Mouse (Mus musculus): ENCODE data around the gene Myo16. TPM values are rescaled to one million over a fixed set of nuclear protein-coding genes. Genes with fewer than 3 reads are reported as not detected.

The Myo16 gene
- polyA plus RNA-seq, 1 experiment: not detected

DNA sequence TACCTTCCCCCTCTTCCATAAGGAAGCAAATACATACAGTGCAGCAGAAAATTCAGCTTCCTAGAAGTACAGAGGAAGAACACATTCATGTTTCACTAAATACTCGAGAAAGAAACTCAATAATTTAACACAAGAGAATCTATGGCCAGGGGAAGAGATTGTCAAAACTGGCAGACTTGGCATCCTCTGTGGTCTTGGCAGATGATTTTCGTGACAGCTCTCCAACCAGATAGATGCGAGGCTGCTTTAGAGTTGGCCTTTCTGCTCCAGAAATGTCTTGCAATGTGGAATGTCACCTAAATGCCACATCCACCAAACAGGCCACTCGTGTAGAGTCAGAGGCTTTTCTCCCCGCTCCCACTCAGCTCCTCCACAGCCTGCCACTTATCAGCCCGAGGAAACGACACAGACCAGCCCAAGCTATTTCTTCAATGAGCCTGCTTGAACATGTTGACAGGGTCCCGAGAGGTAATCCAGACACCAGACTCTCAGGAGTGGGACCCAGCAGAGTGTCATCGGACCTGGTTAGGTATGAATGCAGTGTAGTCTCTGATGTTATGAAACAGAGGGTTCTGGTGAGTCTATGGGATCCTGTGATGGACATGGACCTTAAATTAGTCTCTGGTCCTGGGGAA lies 486.6 kb downstream of the Myo16 start:
- Histone ChIP-seq H3K4me3 (ENCODE audit: low read depth, low read length) (no peak overlapping the region), H3K4me1 (ENCODE audit: control insufficient read depth, insufficient read depth, insufficient read length, low read length) (no peaks in the 10 kb centered on the region), H3K27ac (ENCODE audit: insufficient read depth, low read depth, low read length) (no peak overlapping the region), H3K36me3 (ENCODE audit: control insufficient read depth, insufficient read depth, low read length) (no peaks in the 10 kb centered on the region), H3K27me3 (ENCODE audit: control insufficient read depth, insufficient read depth, low read length) (no peaks in the 10 kb centered on the region)
- TF ChIP-seq POLR2A (IDR thresholded peaks at IDR 0.05; ENCODE audit: low read depth, low read length): no peak
- no peak for TF ChIP-seq CTCF (IDR thresholded peaks at IDR 0.05; ENCODE audit: extremely low read depth, insufficient read length, insufficient replicate concordance, low read depth, low read length)
- WGBS: 75% methylated on average over 9 of the region's 9 CpGs

DNA sequence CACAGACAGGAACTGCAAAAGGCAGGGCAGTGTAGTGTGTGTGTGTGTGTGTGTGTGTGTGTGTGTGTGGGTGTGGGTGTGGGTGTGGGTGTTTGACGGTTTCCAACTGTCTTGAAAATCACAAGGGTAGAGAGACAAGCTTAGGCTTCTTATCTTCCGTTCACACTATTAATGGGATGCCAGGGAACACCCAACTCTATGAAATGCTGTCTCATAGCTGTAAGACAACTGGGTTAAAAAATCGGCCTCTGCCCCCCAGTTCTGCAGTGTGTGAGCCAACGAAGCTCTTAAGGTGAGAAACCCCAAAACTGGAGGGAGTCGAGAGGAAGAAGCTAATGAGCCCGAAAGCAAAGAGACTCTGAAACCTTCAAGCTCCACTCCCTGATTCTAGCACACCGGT lies 487.1 kb downstream of the Myo16 start:
- Histone ChIP-seq H3K4me3 (ENCODE audit: low read depth, low read length) (no peak overlapping the region), H3K36me3 (ENCODE audit: control insufficient read depth, insufficient read depth, low read length) (no peaks in the 10 kb centered on the region), H3K27me3 (ENCODE audit: control insufficient read depth, insufficient read depth, low read length) (no peaks in the 10 kb centered on the region), H3K4me1 (ENCODE audit: control insufficient read depth, insufficient read depth, insufficient read length, low read length) (no peaks in the 10 kb centered on the region), H3K27ac (ENCODE audit: insufficient read depth, low read depth, low read length) (no peak overlapping the region)
- TF ChIP-seq CTCF (IDR thresholded peaks at IDR 0.05; ENCODE audit: extremely low read depth, insufficient read length, insufficient replicate concordance, low read depth, low read length) (no peak), POLR2A (IDR thresholded peaks at IDR 0.05; ENCODE audit: low read depth, low read length) (no peak)
- 66% methylated on average over 7 of the region's 7 CpGs for WGBS

DNA sequence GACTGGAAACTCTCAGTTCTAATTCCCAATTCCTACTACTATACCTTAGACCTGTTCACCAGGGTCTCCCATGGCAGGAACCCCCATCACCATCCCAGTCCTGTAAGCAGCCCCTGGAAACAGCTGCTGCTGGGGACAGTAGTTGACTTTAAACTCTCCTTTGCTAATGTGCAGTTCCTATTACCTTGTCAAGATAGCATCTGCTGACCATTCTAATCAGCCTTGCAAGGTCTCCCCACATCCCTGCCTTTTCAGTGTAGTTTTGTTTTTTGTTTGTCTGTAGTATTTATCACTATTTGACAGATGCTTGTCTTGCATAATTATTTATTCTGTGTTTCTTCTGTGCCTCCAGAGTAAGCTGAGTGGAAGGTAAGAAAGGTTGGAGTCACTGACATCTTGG lies 487.6 kb downstream of the Myo16 start:
- Histone ChIP-seq H3K27ac (ENCODE audit: insufficient read depth, low read depth, low read length) (no peak overlapping the region), H3K4me3 (ENCODE audit: low read depth, low read length) (no peak overlapping the region), H3K36me3 (ENCODE audit: control insufficient read depth, insufficient read depth, low read length) (no peaks in the 10 kb centered on the region), H3K4me1 (ENCODE audit: control insufficient read depth, insufficient read depth, insufficient read length, low read length) (no peaks in the 10 kb centered on the region), H3K27me3 (ENCODE audit: control insufficient read depth, insufficient read depth, low read length) (no peaks in the 10 kb centered on the region)
- TF ChIP-seq POLR2A (IDR thresholded peaks at IDR 0.05; ENCODE audit: low read depth, low read length) (no peak), CTCF (IDR thresholded peaks at IDR 0.05; ENCODE audit: extremely low read depth, insufficient read length, insufficient replicate concordance, low read depth, low read length) (no peak)

DNA sequence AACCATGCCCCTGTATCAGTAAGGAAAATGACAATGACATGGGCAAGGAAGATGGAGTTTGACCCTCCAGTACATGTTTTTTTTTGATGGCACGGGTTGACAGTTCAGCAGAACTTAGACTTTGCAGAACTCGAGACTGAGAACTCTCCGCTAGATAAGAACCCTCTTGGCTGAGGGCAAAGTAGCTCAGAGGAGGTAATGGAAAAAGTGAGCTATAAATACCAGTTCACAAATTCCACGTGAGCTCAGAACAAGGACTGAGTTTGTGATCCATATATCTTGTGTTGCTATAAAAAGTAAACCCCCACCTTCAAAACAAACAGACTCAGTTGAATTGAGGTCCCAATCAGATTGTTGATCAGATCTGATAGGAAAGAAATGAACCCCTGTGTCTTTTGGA lies 489.5 kb downstream of the Myo16 start:
- H3K4me3 ChIP-seq (ENCODE audit: low read depth, low read length): no peak overlapping the region
- 28% methylated on average over 4 of the region's 4 CpGs for WGBS
- H3K36me3 ChIP-seq (ENCODE audit: control insufficient read depth, insufficient read depth, low read length): no peaks in the 10 kb centered on the region
- H3K4me1 ChIP-seq (ENCODE audit: control insufficient read depth, insufficient read depth, insufficient read length, low read length): no peaks in the 10 kb centered on the region
- H3K27ac ChIP-seq (ENCODE audit: insufficient read depth, low read depth, low read length): no peak overlapping the region
- TF ChIP-seq POLR2A (IDR thresholded peaks at IDR 0.05; ENCODE audit: low read depth, low read length): no peak
- TF ChIP-seq CTCF (IDR thresholded peaks at IDR 0.05; ENCODE audit: extremely low read depth, insufficient read length, insufficient replicate concordance, low read depth, low read length): no peak
- no peaks in the 10 kb centered on the region for H3K27me3 ChIP-seq (ENCODE audit: control insufficient read depth, insufficient read depth, low read length)

DNA sequence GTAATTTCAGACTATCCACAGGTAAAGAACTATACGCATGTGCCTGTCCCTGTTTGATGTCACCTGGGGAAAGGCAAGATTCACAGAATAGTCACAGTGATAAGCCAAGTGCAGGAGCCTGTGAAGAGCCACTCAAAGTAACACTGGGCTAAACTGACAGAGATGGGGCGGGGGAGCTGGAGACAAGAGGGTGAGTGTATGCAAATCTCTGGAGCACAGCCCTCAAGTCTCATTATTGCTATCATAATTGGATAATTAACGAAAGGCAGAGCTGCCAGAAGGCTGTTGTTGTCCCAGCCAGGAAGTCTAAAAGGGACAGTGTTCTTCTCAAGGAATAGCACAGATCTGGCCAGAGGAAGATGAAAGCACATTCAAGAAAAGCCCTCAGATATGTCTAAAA lies 490.8 kb downstream of the Myo16 start:
- no peak overlapping the region for H3K27ac ChIP-seq (ENCODE audit: insufficient read depth, low read depth, low read length)
- H3K4me1 ChIP-seq (ENCODE audit: control insufficient read depth, insufficient read depth, insufficient read length, low read length): no peaks in the 10 kb centered on the region
- no peak for TF ChIP-seq CTCF (IDR thresholded peaks at IDR 0.05; ENCODE audit: extremely low read depth, insufficient read length, insufficient replicate concordance, low read depth, low read length)
- TF ChIP-seq POLR2A (IDR thresholded peaks at IDR 0.05; ENCODE audit: low read depth, low read length): no peak
- H3K4me3 ChIP-seq (ENCODE audit: low read depth, low read length): no peak overlapping the region
- H3K36me3 ChIP-seq (ENCODE audit: control insufficient read depth, insufficient read depth, low read length): no peaks in the 10 kb centered on the region
- no peaks in the 10 kb centered on the region for H3K27me3 ChIP-seq (ENCODE audit: control insufficient read depth, insufficient read depth, low read length)
- 51% methylated on average over 3 of the region's 3 CpGs for WGBS

DNA sequence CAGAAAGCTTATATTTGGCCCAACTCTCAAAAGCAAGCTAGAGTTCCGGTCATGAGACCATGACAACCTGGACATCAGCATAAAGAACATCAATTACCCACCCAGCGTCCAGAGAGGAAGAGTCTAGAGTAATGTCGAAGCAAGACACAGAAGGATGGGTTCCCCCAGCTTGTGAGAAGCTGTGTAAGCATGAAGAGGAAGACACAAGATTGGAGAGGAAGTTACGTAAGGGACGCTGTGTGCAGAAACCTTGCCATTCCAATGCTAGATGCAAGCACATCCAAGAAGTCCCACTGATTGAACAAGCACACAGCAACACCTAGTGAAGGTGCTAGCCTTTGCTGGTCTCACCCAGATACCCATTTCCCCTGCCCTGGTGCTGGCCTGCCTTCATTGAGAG lies 492.0 kb downstream of the Myo16 start:
- 79% methylated on average over 5 of the region's 5 CpGs for WGBS
- TF ChIP-seq CTCF (IDR thresholded peaks at IDR 0.05; ENCODE audit: extremely low read depth, insufficient read length, insufficient replicate concordance, low read depth, low read length) (no peak), POLR2A (IDR thresholded peaks at IDR 0.05; ENCODE audit: low read depth, low read length) (no peak)

DNA sequence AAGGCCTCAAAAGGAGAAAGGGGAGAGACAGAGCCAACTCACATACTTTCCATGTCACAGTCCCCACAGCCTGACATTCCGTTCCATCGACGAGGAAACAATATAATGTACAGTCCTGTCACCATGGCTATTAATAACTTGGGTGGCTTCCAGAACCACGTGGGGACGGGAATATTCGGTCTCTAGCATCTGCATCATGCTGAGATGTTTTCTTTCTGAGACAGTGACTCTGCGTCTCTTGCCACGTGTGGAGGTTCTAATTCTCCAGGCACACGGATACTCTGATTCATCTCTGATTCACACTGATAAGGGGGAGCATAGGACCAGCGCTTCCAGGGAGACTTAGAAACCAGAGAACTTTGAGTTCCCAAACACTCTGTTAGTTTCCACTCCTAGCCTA lies 492.8 kb downstream of the Myo16 start:
- Histone ChIP-seq H3K27me3 (ENCODE audit: control insufficient read depth, insufficient read depth, low read length) (no peaks in the 10 kb centered on the region), H3K27ac (ENCODE audit: insufficient read depth, low read depth, low read length) (no peak overlapping the region), H3K4me3 (ENCODE audit: low read depth, low read length) (no peak overlapping the region), H3K36me3 (ENCODE audit: control insufficient read depth, insufficient read depth, low read length) (no peaks in the 10 kb centered on the region), H3K4me1 (ENCODE audit: control insufficient read depth, insufficient read depth, insufficient read length, low read length) (no peaks in the 10 kb centered on the region)
- WGBS: 52% methylated on average over 10 of the region's 10 CpGs
- no peak for TF ChIP-seq CTCF (IDR thresholded peaks at IDR 0.05; ENCODE audit: extremely low read depth, insufficient read length, insufficient replicate concordance, low read depth, low read length)
- TF ChIP-seq POLR2A (IDR thresholded peaks at IDR 0.05; ENCODE audit: low read depth, low read length): no peak

More for the DNA sequence above, 492.0 kb downstream of the Myo16 start:
- H3K4me1 ChIP-seq (ENCODE audit: control insufficient read depth, insufficient read depth, insufficient read length, low read length): no peaks in the 10 kb centered on the region
- H3K27ac ChIP-seq (ENCODE audit: insufficient read depth, low read depth, low read length): no peak overlapping the region
- H3K4me3 ChIP-seq (ENCODE audit: low read depth, low read length): no peak overlapping the region
- H3K27me3 ChIP-seq (ENCODE audit: control insufficient read depth, insufficient read depth, low read length): no peaks in the 10 kb centered on the region
- H3K36me3 ChIP-seq (ENCODE audit: control insufficient read depth, insufficient read depth, low read length): no peaks in the 10 kb centered on the region

Measured in small intestine, adult 2 months (tissue).